Mouse (Mus musculus) WW6 (cell line): Measurements from ENCODE around the gene Eif4e3.

Experiments used
- DNase-seq: peaks from one replicate; pipeline ENCODE4 v3.0.0-alpha.2; 2013; ENCODE audit warnings: low read depth, low spot score

Eif4e3 gene

GRCm38 (mm10) chr6:99624542-99624941 lies 42.0 kb downstream of the Eif4e3 start:
- DNase-seq: no peak

DNA sequence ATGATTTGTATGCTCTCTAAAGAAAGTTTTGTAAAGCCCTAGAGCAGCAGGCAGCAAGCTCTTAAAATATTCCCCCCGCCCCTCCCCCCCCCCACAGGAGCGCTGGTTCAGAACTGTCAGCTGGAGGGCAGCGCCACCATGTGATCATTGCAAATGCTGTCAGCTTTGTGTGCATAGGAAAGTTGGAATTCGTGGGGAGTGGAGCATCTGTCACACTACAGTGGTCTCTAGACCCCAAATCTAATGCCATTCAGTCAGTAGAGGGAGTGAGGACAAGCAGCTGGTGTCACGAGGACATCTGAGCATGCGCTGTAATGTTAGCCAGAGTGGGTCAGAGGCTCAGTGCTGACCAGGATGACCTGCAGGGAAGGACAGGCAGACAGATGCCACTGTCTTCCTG lies 42.9 kb downstream of the Eif4e3 start:
- DNase-seq: no peak

DNA sequence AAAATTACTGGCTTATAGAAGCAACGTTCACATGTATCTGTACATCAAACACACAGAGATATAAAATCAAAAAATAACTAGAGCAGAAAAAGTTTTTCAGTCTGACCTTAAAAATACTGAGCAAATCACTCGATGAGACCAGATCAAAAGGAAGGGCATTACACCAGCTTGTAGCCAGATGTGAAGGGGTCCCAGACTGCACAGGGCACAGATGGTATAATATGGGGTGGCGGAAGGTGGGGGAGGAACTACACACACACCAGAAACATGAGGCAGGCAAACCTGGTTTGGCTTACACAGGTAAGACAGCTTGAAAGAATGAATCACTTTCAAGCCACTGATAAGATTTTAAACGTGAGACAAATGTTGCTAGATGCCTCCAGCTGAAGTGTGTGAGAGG lies 45.4 kb downstream of the Eif4e3 start:
- DNase-seq: no peak

- no peak for DNase-seq
Observed at GRCm38 (mm10) chr6:99620471-99620870, 46.1 kb downstream of the Eif4e3 start.

- DNase-seq: no peak
Observed at GRCm38 (mm10) chr6:99619964-99620363, 46.6 kb downstream of the Eif4e3 start.

DNA sequence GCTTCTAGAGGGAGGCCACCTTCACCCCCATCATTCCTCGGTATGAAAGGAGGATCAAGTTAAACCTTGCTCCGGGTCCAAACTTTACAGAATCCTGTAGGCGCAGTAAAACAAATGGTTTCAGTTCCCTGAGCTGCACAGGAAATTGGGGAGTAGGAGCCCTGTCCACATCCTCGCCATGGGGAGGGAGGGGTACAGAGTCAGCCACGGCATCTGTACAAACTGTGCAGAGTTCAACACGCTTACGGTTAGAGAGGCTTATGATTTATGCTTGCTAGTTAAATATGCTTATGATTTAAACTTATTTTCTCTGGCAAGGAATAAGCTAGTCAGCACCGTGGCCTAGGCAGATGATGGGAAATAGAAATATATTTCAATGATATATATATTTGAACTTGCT lies 47.1 kb downstream of the Eif4e3 start:
- no peak for DNase-seq

- no peak for DNase-seq
Observed at GRCm38 (mm10) chr6:99617867-99618266, 48.7 kb downstream of the Eif4e3 start.

DNA sequence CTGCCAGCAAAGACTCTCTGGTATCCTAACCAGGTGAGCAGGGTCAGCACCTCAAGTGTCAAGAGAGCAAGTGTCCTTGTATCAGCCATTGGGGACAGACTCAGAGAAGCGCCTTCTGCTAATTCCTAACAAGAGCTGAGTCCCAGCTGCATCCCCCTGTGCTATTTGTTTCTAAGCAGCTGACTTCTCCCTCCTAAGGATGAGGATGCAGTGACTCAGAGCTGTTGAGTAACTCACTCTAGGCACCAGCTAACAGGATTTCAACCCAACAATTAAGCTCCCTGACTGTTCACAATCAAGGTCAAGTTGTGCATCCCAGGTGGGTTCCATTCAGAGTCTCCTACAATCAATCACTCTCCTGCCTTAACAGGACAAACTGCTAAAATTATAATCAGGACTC lies 49.2 kb downstream of the Eif4e3 start:
- DNase-seq: no peak

GRCm38 (mm10) chr6:99615272-99615751 lies 51.3 kb downstream of the Eif4e3 start:
- peak; percentile 33 for DNase-seq

- DNase-seq: no peak
Observed at GRCm38 (mm10) chr6:99614566-99615271, 51.9 kb downstream of the Eif4e3 start.

- no peak for DNase-seq
Observed at GRCm38 (mm10) chr6:99611866-99612265, 54.7 kb downstream of the Eif4e3 start.

DNA sequence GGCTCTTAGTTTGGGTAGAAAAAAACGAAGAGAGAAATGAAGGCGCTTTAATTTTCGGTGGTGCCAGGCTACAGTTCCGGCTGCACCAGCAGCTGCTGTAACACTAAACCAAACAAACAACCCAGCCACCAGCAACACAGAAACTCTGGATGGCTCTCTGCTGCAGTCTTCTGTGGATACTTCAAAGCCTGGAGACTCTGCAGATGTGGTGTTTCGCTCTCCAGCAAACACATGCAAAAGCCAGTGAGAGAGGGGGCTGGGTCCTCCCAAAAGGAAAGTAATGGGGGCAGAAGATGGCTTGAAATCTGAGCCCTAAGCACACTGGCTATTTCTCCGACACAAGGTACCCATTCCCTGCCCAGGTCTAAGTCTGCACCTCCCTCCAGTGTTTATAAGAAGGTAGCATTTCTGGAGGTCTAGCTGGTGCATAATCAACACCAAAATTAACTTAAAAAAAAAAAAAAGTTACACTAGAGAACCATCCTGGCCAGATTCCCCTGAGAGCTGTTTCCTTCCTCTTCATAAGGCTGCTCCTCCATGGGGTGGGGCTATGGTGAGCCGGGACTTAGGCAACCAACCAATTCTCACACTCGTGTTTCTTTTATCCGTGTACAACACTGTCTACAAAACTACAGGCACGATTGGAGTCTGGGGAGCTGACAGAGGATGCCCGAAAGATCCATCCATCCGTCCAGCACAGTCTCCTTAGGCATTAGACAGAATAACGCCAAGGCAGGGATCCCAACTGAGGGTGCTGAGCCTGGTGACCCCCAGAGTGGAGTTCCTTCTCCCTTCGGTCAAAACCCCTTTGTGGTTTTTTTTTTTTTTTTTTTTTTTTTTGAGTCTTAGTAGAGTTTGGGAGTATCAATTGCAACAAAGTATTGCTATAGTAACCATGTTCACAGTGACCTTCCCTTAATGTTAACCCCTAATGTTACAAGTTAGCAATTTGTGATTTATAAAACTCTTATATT lies 55.8 kb downstream of the Eif4e3 start:
- no peak for DNase-seq

- no peak for DNase-seq
Observed at GRCm38 (mm10) chr6:99606079-99606478, 60.5 kb downstream of the Eif4e3 start.

GRCm38 (mm10) chr6:99604758-99605157 lies 61.8 kb downstream of the Eif4e3 start:
- no peak for DNase-seq

DNA sequence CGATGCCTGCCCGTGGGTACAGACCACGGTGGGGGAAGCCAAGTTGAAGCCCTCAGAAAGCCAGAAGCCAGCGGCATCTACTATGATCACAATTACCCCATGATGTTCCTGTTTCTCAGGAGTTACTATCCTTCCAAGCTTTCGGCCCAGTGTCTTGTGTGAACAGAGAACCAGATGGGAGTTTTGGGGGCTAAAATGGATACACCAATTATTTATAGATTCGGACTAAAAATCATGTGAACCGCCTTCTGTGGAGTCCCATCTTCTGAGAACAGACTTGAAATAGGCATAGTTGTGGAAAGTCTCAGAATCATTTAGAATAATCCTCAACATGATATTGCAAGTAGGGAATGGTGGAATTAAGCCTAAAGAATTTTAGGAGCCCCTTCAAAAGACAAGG lies 64.1 kb downstream of the Eif4e3 start:
- no peak for DNase-seq

- no peak for DNase-seq
Observed at GRCm38 (mm10) chr6:99600886-99601285, 65.7 kb downstream of the Eif4e3 start.

- DNase-seq: no peak
Observed at GRCm38 (mm10) chr6:99600168-99600793, 66.3 kb downstream of the Eif4e3 start.

DNA sequence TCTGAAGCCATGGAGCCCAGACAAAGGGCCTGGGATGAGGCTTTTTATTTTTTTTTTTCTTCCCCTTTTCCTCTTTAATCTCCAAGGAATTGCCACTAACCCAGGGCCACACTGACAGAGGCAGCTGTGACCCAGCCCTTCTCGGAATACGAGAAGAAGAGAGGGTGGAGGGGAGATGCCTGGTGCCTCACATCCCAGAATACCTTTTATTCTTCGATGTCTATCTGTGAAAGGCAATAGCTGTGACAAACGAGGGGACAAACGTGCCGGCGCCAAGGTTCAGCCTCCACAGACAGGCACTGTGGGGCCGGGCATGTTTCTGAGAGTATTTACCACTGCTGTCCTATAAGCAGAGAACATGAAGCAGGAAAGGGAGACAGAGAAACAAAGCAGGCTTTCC lies 66.9 kb downstream of the Eif4e3 start:
- no peak for DNase-seq

- no peak for DNase-seq
Observed at GRCm38 (mm10) chr6:99599229-99599628, 67.3 kb downstream of the Eif4e3 start.

- DNase-seq: no peak
Observed at GRCm38 (mm10) chr6:99577040-99577439, 89.5 kb downstream of the Eif4e3 start.

DNA sequence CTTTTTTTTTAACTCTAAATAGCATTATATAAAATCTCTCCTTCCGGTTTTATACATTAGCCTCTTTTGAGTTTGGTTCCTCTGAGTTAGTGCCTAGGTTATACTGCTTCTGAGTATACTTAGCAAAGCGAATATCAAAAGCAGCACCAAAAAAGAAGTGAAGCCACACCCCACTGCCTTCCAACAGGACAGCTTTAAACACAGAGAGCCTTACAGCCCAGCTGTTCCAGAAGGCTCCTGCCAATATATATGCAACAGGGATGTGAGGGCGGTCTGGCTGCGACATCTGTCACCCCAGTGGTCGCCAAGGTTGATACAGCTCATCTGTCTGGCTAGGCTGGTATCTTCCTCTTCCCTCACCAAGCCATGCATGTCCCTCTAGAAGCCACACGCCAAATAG lies 90.9 kb downstream of the Eif4e3 start:
- no peak for DNase-seq
